Mouse (Mus musculus): ENCODE results near the gene Hsd17b3. TPM values are rescaled to one million over a fixed set of nuclear protein-coding genes. Genes with fewer than 3 reads are reported as not detected.

The Hsd17b3 gene
- total RNA-seq, 2 experiments from 2014 or later: not detected

DNA sequence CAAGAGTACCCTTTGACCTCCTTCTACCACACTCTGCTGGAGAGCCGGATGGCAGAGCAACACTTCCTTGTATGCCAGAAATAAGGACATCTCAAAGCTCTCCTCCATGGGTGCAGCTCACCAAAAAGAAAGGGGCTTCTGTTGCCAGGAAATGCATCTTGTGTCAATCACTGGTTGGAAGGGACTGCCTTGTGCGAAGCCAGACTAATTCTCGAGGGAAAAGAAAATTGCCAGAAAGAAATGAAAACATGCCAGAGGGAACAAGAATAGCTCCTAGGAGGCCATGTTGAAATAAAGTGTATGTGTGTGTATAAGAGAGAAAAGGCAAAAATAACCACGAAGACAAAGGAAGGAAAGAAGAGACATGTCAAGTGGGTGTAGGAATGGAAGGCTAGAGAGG is 73.0 kb downstream of the Hsd17b3 start:
- no peak for TF ChIP-seq CTCF (IDR thresholded peaks at IDR 0.05)
- Histone ChIP-seq H3K27ac (no peak overlapping the region), H3K4me3 (no peak overlapping the region)
- intact Hi-C loops (cut with DNase I): no loop called here
- DNase-seq (ENCODE audit: extremely low spot score in 1 of 2, low spot score in 2 of 2): no peak

DNA sequence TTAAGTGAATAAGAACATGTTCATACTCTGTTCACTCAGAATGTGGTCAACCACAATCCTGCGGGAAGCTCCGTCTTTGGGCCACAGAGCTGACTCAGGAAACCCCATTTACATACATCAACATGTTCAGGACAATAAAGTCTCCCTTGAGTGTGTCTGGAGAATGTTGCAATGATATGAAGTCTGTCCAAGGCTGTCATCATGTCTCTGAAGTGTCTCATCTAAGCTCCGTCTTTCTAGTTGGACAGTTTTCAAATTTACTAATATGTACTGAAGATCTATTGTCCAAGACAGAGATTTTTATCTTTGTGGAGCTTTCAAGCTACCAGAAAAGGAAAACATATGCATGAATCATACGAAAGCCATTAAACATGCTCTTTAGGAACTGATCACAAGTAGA is 77.9 kb downstream of the Hsd17b3 start:
- H3K4me3 ChIP-seq: no peak overlapping the region
- intact Hi-C loops (cut with DNase I): no loop called here
- TF ChIP-seq CTCF (IDR thresholded peaks at IDR 0.05): no peak
- H3K27ac ChIP-seq: no peak overlapping the region
- DNase-seq (ENCODE audit: extremely low spot score in 1 of 2, low spot score in 2 of 2): no peak

Other genes with a start within 250 kb of the Hsd17b3 start
- gene Slc35d2, start 40.1 kb upstream of the Hsd17b3 start, total RNA-seq (2021): under 1 TPM; 0.41 to 0.84 TPM
- 10 to 100 TPM; 26.8 to 29.3 TPM for gene Zfp367, start 64.0 kb upstream of the Hsd17b3 start, total RNA-seq (2021)
- 100 to 1,000 TPM; 185 to 196 TPM for gene Habp4, start 72.6 kb upstream of the Hsd17b3 start, total RNA-seq (2021)
- gene Cdc14b, start 186.1 kb upstream of the Hsd17b3 start, total RNA-seq (2021): 10 to 100 TPM; 15.3 to 19.0 TPM
- gene Aaed1, start 223.5 kb upstream of the Hsd17b3 start, total RNA-seq (2021): 10 to 100 TPM; 19.0 to 20.8 TPM

Data from left cerebral cortex, adult 2 months (tissue).